Mouse (Mus musculus): ENCODE results near the gene Large1.
"Not testable (repeated sequence)": the region's sequence is repeated elsewhere in the genome, so short reads cannot be mapped to it uniquely, and the experiment has no call there.

Large1 gene

DNA sequence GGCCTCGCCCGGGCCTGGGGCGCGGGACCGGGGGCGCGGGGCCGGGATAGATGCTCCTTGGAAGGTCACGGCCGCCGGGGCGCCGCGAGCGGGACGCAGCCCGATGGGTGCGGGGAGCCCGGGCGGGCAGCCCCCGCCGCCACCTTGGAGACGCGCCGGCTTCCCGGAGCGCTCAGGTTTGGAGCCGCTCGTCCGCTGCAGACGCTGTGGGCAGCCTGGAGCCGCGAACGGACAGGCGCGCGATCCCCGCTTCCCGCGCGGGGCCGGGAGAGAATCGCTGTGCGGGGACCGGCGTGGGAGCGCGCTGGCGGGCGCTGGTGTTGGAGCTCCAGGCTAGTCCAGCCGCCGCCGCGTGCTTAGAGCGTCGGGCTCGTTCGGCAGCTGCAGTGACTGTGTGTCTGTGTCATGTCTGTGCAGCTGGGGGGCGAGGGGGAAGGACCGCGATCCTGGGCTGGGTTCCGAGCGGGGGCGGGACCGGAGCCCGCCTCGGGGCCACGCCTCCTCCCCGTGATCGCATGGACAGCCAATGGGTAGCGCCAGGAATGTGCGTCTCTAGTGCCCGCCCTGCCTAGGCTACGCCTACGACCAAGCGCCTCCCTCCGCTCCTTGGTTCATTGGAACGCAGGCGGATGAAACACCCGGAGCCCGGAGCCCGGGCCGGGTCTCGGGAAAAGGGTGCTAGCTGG lies at the start of gene Large1:
Gene Large1 (minus strand): TSS at position 433 of the 686 bp plus-strand sequence.
- DNase-seq (ENCODE audit: low spot score in 2 of 2) = peak; percentile 99

DNA sequence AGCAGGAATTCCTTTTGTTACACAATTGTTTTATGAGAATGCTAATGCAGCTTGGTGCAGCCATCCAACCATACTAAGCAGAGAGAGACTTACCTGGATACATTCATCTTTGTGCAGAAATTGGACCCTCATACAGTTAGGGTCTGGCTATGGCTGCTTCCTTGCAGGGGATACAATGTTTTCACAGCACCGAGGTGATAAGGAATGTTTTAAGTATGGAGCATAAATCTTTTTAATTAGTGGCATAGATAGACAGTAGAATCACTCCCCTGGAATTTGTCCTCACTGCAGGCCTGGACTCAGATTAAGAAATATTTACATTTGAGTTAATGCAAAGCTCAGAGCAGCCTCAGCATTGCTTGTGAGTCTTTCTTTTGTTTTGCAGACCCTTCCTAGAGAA lies 47.0 kb upstream of the Large1 start:
- DNase-seq (ENCODE audit: low spot score in 2 of 2) = no peak

DNA sequence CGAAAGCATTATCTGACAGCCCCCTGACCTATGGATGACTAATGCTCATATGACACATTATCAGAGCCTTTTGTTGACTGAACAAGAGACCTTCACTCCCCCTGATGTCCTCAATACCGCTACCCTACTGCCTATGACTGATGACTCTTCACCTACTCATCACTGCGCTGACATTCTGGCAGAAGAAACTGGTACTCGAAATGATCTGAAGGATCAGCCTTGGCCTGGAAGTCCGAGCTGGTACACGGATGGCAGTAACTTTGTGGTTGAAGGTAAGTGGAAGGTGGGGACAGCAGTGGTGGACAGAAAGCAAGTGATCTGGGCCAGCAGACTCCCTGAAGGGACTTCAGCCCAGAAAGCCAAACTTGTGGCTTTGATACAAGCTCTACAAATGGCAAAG lies 19.7 kb upstream of the Large1 start:
- not testable (repeated sequence) for DNase-seq (ENCODE audit: low spot score in 2 of 2)

DNA sequence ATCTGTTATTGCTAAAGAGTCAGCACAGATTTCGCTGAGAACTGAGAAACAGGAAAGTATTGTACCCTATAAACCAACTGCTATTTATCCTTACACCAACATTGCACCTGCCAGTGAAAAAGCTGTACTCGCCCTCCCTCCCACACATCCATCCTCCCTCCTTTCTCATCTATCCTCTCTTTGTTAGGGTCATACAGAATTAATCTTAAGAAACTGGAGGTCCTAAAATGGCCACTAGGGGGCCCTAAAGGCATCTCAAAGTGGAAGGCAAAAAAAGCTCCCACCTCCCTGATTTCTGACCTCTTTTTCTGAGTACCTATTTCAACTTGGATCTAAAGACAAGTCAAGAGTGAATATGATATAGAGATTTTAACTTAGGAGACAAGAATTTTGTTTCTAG lies 2.6 kb upstream of the Large1 start:
- peak; percentile 27 to 49 for DNase-seq (ENCODE audit: low spot score in 2 of 2)

DNA sequence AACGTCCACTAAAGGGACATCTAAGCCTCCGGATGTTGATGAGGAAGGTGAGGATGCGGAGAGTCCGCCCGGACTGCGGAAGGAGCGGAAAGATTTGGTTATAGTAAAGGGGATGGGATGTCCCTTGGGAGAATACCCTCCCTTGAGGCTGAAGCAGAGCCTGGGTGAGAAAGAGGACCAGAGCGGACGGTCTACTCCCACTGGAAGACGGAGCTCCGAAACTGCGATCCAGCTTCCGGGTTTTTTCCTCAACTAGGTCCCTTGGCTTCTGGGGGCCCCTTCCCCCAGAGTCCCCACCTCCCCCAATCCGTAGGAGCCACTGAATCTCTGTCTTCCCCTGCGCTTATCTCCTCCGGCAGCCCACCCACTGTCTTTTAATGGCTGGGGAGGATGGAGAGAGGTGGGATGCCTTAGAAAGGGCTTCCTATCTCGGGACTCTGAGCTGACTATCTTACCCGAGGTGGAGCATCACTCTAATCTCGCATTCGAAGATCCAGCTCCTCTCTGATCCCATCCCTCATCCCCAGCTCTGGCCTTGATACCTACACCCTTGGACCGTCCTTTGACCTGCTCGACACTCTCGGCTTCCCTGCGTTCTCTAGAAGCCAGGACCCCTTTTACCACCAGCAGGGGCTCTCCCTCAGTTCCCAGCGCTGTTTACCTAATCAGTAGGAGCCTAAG lies 1.0 kb upstream of the Large1 start:
- DNase-seq (ENCODE audit: low spot score in 2 of 2) = peak; percentile 17 to 51

DNA sequence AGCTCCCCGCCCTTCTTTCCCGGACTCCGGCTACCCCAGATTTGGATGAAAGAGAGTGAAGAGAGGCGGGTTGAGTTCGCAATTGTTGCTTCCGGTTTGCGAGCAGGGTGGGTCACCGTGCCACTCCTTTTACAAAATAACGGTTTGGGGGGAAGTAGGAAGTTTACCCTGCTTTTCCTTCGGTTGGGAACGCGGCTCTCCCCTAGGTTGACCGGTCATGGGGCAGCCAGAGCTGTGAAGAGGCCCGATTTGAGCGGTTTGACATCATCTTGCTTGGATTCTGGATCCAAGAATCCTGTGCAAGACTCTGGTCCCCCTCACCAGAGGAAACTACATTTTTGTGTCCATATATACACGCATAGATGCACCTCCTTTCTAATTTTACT lies 447 bp upstream of the Large1 start:
- no peak for DNase-seq (ENCODE audit: low spot score in 2 of 2)

DNA sequence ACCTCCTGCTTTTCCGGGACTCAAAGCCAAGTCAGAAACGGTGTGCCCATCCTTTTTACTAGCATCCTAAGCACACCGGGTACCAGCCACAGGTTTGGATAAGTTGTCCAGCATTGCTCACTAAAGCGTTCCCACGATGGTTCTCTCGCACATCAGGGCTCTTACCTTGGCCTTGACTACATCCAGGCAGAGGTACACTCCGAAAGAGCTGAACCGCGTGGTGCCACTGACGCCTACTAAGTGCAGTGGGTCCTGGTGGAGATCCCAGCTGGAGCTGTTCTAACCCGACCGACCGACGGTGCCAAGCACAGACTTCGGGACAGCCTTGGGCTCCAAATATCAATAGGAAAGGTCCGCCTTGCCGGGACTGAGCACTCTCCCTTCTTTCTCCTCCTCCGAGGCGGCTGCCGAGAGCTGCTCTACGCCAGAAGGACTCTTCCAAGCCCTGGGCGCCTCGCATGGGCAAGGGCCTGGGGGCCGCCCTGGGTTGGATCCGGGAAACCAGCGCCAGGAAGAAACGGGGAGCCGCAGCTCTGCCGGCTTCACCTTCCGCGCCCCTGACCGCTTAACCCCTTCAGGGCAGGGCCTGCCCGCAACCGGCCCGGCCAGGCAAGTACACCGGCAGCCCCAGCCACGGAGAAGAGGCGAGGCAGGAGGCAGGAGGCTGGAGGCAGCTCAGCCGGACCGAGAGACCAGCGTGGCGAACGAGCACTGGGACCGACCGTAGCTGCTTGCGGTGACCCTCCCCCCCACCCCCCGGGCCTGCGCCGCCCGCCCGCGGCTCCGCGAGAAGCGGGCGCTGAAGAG lies 836 bp downstream of the Large1 start:
- DNase-seq (ENCODE audit: low spot score in 2 of 2) = peak; percentile 28 to 38

DNA sequence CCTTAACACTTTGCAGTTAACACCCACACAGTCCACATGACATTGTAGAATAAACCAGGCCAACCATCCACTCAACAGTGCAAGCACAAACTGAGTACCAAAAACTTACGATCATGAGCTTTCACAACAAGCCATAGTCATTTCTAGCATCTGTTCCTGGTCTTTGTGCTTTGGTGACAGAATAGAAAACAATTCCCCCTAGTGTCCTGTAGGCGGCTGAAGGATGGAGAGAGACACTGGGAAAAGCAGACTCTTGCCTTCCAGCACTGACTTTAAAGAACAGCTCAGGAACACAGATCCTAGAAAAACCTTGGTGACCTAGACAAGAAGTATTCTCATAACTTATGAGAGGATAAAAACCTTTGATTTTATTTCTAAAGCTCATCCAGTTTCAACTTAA lies 3.0 kb downstream of the Large1 start:
- no peak for DNase-seq (ENCODE audit: low spot score in 2 of 2)

DNA sequence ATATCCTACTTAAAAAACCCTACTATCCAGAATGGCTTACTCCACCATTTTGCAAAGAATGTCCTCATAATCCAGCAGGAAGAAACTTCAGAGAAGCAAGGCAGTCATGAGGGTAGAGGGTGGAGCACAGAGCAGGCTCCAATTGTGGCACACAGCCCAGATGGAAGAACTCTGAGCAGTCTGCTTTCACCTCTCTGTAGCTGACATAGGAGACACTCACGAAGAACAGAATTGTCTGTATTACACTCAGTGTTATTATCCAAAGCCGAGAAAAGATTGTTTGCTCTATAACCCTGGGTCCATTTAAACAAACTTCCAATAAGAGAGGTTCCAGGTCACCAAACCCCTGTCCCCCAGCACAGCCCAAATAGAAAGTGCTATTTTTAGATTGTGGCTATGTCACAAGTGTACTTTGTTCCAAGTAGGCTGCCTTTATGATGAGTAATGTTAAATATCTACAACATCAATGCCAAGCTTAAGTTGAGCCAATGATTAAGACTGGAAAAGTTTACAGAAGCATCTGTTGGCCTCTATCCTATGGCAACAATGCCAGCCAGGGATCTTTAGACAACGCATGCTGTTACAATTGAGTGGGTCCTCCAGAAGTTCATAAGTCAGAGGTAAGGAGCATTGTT lies 10.5 kb downstream of the Large1 start:
- DNase-seq (ENCODE audit: low spot score in 2 of 2) = peak; percentile 28 to 68

DNA sequence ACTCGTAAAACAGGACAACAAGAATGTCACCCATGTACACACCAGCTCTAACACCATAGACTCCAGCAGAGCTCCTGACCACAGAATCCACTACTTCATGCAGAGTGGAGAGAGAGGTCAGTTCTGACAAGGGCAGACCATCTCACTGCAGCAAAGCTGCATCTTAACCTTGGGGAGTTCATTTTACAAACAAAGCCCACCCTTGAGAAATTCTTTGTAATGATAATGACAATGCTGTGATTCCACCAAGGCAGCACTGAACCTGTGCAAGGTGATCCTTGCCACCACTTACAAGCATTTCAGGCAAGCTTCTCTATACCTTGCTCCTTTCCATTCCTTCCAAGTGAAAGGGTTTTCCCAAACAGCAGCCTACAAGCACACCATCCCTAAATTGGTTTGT lies 16.5 kb downstream of the Large1 start:
- DNase-seq (ENCODE audit: low spot score in 2 of 2) = no peak

DNA sequence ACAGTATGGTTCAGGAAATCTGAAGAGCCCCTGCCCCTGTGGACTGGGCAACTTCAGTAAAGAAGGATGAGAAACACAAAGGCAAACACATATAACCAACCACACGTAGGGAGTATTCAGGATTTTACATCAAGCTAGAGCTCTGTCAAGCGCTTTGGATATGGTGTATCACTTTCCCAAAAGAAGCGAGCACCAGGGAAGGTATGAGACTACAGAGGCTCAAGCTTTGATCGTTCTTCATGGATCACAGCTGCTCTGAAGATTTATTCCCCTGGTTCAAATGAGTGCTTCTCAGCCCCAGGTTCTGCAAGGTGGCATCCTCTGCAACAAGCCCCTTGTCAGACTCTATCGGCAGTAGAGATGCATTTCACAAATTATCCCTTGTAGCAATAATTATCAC lies 24.2 kb downstream of the Large1 start:
- no peak for DNase-seq (ENCODE audit: low spot score in 2 of 2)

DNA sequence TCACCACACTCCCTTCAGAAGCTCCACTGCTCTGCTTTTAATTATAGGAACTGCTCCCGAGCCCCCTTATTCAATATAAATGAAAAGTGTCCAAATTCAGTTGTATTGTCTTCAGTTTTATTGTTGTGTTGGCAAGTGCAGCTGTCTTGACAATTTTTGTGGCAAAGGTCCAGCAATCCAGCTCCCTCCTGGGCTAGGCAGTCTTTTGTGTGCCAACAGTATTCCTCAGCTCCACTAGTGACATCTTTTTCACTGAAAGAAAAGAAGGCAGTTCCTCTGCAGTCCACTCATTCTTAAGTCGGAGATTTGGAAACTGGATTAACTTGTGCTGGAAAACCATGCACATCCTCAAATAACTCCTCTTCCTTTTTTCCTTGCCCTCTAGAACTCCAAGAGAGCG lies 25.3 kb downstream of the Large1 start:
- no peak for DNase-seq (ENCODE audit: low spot score in 2 of 2)

DNA sequence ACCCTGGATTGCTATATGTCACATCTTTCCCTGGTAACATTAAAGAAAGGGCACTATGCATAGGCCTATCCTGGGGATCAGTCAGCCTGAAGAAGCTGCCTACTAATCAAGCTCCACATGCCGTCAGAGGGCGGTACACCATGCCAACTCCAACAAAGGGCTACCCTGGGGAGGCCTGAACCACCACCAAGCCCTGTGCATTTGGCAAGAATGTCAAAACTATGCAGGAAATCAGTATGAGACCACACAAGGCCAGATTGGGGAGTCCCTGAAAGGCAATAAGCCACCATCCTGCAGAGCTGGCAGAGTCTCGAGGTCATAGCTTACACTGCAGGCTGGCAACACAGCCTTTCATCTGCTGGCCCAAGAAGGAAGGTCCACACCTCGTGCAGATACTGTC lies 28.7 kb downstream of the Large1 start:
- no peak for DNase-seq (ENCODE audit: low spot score in 2 of 2)

DNA sequence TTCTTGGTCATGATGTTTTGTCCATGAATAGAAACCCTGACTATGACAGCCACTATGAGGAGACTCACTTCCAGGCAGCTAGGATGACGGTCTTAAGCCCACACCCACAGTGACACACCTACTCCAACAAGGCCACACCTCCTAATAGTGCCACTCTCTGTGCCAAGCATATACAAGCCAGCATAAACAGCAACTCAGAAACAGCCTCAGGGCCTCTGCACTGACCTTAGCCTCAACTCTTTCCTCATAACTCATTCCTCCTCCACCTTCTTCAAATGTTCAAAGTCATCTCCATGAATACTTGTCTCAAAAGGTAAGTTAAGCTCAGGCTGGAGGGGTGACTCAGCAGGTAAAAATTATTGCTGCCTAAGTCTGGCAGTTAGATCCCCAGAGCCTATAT lies 29.7 kb downstream of the Large1 start:
- no peak for DNase-seq (ENCODE audit: low spot score in 2 of 2)

DNA sequence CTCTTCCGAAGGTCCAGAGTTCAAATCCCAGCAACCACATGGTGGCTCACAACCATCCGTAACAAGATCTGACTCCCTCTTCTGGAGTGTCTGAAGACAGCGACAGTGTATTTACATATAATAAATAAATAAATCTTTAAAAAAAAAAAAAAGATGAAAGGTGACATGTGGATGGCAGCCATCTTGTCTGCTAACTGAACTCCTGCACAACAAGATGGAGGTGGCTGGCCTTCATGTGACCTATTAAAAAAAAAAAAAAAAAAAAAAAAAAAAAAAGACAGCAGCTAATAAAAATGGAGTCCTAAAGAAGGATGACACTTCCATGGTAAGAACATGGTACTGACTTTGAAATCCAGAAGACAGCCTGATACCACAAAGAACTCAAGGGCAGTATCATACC lies 33.8 kb downstream of the Large1 start:
- not testable (repeated sequence) for DNase-seq (ENCODE audit: low spot score in 2 of 2)

DNA sequence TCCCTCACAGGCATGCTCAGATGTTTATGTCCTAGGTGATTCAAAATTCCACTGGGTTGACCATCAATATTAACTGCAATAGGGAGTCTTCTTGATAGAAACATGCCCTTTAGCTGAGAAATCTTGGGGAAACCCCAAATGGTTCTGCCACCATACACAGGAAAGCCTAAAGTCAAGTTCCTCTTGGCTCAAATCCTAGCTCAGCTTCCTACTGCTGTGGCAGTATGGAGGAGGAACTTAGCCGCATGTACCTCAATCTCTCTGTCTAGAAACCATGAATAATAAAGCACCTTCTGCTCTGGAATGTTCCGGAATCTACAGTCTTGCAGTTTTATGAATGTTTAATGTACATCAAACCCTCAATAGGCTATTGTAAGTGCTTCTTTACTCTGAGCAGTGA lies 39.4 kb downstream of the Large1 start:
- no peak for DNase-seq (ENCODE audit: low spot score in 2 of 2)

DNA sequence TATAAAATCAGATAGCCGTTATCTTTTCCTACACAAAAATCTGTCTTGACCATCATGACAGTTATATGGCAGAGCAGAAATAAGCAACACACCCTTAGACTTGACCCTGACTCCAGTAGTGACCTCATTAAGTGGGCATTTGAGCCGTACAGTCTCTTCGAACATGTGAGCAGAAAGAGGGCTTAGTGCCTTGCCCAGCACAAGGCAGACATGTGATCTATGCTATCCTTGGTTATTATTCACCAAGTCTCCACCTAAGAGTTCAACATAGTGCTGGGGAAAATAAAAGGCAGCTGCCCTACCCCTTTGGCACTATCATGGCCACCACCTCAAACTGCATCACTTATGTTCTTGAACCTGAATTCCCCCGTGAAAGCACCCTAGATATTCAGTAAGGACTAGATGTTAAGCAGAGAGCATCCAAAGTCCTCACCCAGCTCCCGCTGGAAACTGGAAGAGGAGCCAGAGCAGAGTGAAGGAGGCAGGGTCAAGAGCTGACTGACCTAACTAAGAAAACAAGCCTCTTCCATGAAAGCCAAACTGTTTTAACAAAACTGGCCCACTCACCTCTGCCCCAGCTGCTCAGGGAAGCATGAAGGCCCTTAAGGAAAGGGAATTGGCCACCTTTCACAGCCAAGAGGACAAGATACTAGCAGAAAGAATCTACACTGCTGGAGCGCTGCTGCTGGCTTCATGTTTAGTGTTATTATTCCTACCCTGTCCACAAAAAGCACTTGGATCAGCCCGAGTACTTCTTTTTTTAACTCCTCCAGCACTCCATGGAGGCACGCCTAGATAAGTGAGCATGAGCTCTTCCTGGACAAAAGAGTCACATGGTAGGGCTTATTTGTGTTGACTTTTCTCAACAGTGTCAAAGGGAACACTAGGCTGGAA lies 40.4 kb downstream of the Large1 start:
- DNase-seq (ENCODE audit: low spot score in 2 of 2) = peak; percentile 48 to 53

DNA sequence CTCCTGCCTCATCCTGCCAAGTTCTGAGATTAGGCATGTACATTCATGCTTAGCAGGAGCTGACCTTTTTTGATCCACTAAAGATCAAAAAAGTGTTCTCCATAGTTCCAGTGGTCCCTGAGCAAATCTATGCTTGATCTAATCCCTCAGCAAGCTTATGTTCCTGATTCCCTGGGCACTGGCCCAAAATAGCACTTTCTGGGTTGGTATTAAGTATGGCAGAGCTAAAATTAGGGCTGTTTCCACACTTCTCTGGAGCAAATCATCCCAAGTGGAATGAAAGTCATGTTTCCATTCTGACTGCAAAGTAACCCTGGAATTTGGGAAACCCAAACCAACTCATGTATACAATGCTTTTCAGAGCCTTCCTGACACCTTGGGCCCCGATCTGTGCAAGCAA lies 42.9 kb downstream of the Large1 start:
- no peak for DNase-seq (ENCODE audit: low spot score in 2 of 2)

DNA sequence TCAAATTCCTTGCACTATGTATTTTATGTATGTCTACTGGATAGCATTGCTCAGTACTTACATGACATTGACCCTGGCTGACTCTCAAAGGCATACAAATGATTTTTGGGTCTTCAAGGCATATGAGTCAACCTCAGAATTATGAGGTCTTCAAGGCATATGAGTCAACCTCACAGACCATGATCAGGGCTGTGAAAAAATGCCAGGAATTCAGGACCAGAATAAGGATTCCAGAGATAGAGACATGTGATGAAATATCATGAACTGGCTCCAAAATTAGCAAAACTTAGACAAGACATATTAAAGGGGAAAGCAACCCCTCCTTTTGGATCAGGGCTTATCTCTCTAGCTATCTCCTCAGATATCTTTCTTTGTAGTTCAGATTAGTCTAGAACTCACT lies 43.3 kb downstream of the Large1 start:
- DNase-seq (ENCODE audit: low spot score in 2 of 2) = no peak

DNA sequence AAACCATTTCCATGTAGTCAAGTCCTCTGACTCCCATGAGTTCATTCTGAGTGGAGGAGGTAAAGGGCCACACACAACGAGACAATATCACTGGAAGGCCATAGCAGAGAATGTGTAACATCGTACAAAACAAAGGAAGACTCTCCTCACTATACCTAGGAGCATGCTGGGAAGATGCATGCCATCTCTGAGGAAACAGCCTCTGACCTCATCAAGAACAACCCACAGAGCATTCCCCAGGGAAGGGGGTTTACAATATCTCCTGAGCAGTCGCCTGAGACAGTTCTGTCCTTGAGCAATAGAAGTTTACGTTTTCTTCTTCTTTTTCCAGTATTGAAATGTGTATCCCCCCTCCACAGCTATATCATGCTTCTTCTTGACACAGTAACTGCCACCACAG lies 49.4 kb downstream of the Large1 start:
- no peak for DNase-seq (ENCODE audit: low spot score in 2 of 2)

DNA sequence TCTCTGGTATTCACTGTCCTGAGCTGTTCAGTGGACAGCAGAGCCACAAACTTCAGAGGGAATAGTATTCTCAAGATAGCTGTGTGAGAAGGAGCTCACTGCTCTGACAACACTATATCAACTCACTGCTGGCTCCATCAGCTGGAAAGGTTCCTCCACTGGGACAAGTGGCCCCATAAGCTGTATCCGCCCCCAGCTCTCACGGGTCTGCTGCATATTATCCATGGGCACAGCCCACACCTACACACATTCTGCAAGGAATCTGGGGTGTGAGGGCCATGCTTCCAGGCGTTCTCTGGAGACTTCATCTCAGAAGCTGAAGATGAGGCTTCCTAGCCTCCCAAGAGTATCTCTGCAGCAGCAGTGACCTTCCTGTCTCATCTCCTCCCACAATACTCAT lies 50.4 kb downstream of the Large1 start:
- no peak for DNase-seq (ENCODE audit: low spot score in 2 of 2)
